Mouse (Mus musculus): ENCODE results near the gene Dgkh. TPM values are rescaled to one million over a fixed set of nuclear protein-coding genes. Genes with fewer than 3 reads are reported as not detected.
"Not testable (repeated sequence)": the region's sequence is repeated elsewhere in the genome, so short reads cannot be mapped to it uniquely, and the experiment has no call there.

The Dgkh gene
- polyA plus RNA-seq, 1 experiment from 2014 or later: 2.9 TPM

- Histone ChIP-seq H3K27me3 (ENCODE audit: control insufficient read depth, insufficient read depth, low read length) (no peaks in the 10 kb centered on the region), H3K9ac (ENCODE audit: low read depth, low read length) (no peak overlapping the region), H3K36me3 (ENCODE audit: control insufficient read depth, insufficient read depth, low read length) (no peaks in the 10 kb centered on the region), H3K9me3 (replicated peaks; ENCODE audit: control insufficient read depth, low read length) (no peaks in the 10 kb centered on the region), H3K4me1 (ENCODE audit: control insufficient read depth, insufficient read depth, low read length) (no peaks in the 10 kb centered on the region), H3K27ac (ENCODE audit: low read depth, low read length) (no peak overlapping the region), H3K4me3 (ENCODE audit: low read depth, low read length) (no peak overlapping the region), H3K4me2 (no peak overlapping the region)
- whole genome bisulfite sequencing (ENCODE audit: insufficient replicate concordance): 81% methylated on average over 2 of the region's 2 CpGs
- ATAC-seq (replicated peaks; ENCODE audit: insufficient number of reproducible peaks, low FRiP score, low TSS enrichment): no peak
These were observed 16.1 kb upstream of the Dgkh start for GRCm38 (mm10) chr14:78748692-78749091.

- no peaks in the 10 kb centered on the region for H3K36me3 ChIP-seq (ENCODE audit: control insufficient read depth, insufficient read depth, low read length)
- WGBS (ENCODE audit: insufficient replicate concordance): 36% methylated on average over 14 of the region's 14 CpGs
- H3K4me2 ChIP-seq: no peak overlapping the region
- no peak overlapping the region for H3K27ac ChIP-seq (ENCODE audit: low read depth, low read length)
- H3K4me3 ChIP-seq (ENCODE audit: low read depth, low read length): no peak overlapping the region
- ATAC-seq (replicated peaks; ENCODE audit: insufficient number of reproducible peaks, low FRiP score, low TSS enrichment): no peak
- no peaks in the 10 kb centered on the region for H3K9me3 ChIP-seq (replicated peaks; ENCODE audit: control insufficient read depth, low read length)
- H3K9ac ChIP-seq (ENCODE audit: low read depth, low read length): no peak overlapping the region
- no peaks in the 10 kb centered on the region for H3K27me3 ChIP-seq (ENCODE audit: control insufficient read depth, insufficient read depth, low read length)
- no peaks in the 10 kb centered on the region for H3K4me1 ChIP-seq (ENCODE audit: control insufficient read depth, insufficient read depth, low read length)
These were observed 15.5 kb upstream of the Dgkh start for GRCm38 (mm10) chr14:78747969-78748651.

GRCm38 (mm10) chr14:78747454-78747853 is 14.9 kb upstream of the Dgkh start:
- no peak overlapping the region for H3K4me2 ChIP-seq
- H3K36me3 ChIP-seq (ENCODE audit: control insufficient read depth, insufficient read depth, low read length): no peaks in the 10 kb centered on the region
- 91% methylated on average over 3 of the region's 3 CpGs for WGBS (ENCODE audit: insufficient replicate concordance)
- H3K9ac ChIP-seq (ENCODE audit: low read depth, low read length): no peak overlapping the region
- no peak overlapping the region for H3K4me3 ChIP-seq (ENCODE audit: low read depth, low read length)
- ATAC-seq (replicated peaks; ENCODE audit: insufficient number of reproducible peaks, low FRiP score, low TSS enrichment): no peak
- no peaks in the 10 kb centered on the region for H3K27me3 ChIP-seq (ENCODE audit: control insufficient read depth, insufficient read depth, low read length)
- no peaks in the 10 kb centered on the region for H3K9me3 ChIP-seq (replicated peaks; ENCODE audit: control insufficient read depth, low read length)
- no peaks in the 10 kb centered on the region for H3K4me1 ChIP-seq (ENCODE audit: control insufficient read depth, insufficient read depth, low read length)
- no peak overlapping the region for H3K27ac ChIP-seq (ENCODE audit: low read depth, low read length)

- WGBS (ENCODE audit: insufficient replicate concordance): 55% methylated on average over 5 of the region's 5 CpGs
- Histone ChIP-seq H3K27me3 (ENCODE audit: control insufficient read depth, insufficient read depth, low read length) (no peaks in the 10 kb centered on the region), H3K4me3 (ENCODE audit: low read depth, low read length) (no peak overlapping the region), H3K9ac (ENCODE audit: low read depth, low read length) (no peak overlapping the region), H3K4me1 (ENCODE audit: control insufficient read depth, insufficient read depth, low read length) (peaks cover 2% of the 10 kb centered on the region; the same call in 1 of the 2 replicates), H3K36me3 (ENCODE audit: control insufficient read depth, insufficient read depth, low read length) (no peaks in the 10 kb centered on the region), H3K27ac (ENCODE audit: low read depth, low read length) (no peak overlapping the region), H3K4me2 (no peak overlapping the region), H3K9me3 (replicated peaks; ENCODE audit: control insufficient read depth, low read length) (no peaks in the 10 kb centered on the region)
- no peak for ATAC-seq (replicated peaks; ENCODE audit: insufficient number of reproducible peaks, low FRiP score, low TSS enrichment)
These were observed 2.0 kb upstream of the Dgkh start for GRCm38 (mm10) chr14:78734605-78735004.

DNA sequence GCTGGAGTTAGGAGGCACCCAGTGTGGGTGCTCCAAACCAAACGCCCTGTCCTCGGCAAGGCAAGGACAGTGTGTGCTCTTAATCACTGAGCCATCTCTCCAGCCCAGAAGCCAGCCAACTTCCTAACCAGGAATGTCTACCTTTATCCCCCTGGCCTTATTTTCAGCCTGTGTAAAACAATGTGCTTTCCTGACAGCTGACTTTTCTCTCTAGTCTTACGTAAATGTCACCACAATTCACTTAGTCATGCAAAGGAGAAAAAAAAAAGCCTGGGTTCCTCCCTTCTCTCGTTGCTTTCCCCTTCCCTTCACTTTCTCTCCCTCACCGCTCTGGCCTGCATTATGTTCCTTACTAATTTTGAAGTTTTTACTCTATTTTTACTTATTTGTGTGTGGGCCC is 1.6 kb upstream of the Dgkh start:
- H3K4me2 ChIP-seq; H3K9me3 ChIP-seq (replicated peaks; ENCODE audit: control insufficient read depth, low read length); H3K9ac ChIP-seq (ENCODE audit: low read depth, low read length); ATAC-seq (replicated peaks; ENCODE audit: insufficient number of reproducible peaks, low FRiP score, low TSS enrichment); H3K4me3 ChIP-seq (ENCODE audit: low read depth, low read length); H3K27me3 ChIP-seq (ENCODE audit: control insufficient read depth, insufficient read depth, low read length); H3K4me1 ChIP-seq (ENCODE audit: control insufficient read depth, insufficient read depth, low read length); H3K36me3 ChIP-seq (ENCODE audit: control insufficient read depth, insufficient read depth, low read length); H3K27ac ChIP-seq (ENCODE audit: low read depth, low read length): not testable (repeated sequence)
- WGBS (ENCODE audit: insufficient replicate concordance): 39% methylated on average over 5 of the region's 5 CpGs

GRCm38 (mm10) chr14:78733366-78734076 is 945 bp upstream of the Dgkh start:
- 30% methylated on average over 12 of the region's 12 CpGs for WGBS (ENCODE audit: insufficient replicate concordance)
- no peaks in the 10 kb centered on the region for H3K9me3 ChIP-seq (replicated peaks; ENCODE audit: control insufficient read depth, low read length)
- H3K4me1 ChIP-seq (ENCODE audit: control insufficient read depth, insufficient read depth, low read length): peaks cover 2% of the 10 kb centered on the region; the same call in 1 of the 2 replicates
- H3K9ac ChIP-seq (ENCODE audit: low read depth, low read length): peak overlapping the region; percentile 81
- no peak for ATAC-seq (replicated peaks; ENCODE audit: insufficient number of reproducible peaks, low FRiP score, low TSS enrichment)
- no peaks in the 10 kb centered on the region for H3K36me3 ChIP-seq (ENCODE audit: control insufficient read depth, insufficient read depth, low read length)
- peak overlapping the region; percentile 69 for H3K4me3 ChIP-seq (ENCODE audit: low read depth, low read length)
- H3K27ac ChIP-seq (ENCODE audit: low read depth, low read length): no peak overlapping the region
- peak overlapping the region; percentile 93 for H3K4me2 ChIP-seq
- H3K27me3 ChIP-seq (ENCODE audit: control insufficient read depth, insufficient read depth, low read length): no peaks in the 10 kb centered on the region

DNA sequence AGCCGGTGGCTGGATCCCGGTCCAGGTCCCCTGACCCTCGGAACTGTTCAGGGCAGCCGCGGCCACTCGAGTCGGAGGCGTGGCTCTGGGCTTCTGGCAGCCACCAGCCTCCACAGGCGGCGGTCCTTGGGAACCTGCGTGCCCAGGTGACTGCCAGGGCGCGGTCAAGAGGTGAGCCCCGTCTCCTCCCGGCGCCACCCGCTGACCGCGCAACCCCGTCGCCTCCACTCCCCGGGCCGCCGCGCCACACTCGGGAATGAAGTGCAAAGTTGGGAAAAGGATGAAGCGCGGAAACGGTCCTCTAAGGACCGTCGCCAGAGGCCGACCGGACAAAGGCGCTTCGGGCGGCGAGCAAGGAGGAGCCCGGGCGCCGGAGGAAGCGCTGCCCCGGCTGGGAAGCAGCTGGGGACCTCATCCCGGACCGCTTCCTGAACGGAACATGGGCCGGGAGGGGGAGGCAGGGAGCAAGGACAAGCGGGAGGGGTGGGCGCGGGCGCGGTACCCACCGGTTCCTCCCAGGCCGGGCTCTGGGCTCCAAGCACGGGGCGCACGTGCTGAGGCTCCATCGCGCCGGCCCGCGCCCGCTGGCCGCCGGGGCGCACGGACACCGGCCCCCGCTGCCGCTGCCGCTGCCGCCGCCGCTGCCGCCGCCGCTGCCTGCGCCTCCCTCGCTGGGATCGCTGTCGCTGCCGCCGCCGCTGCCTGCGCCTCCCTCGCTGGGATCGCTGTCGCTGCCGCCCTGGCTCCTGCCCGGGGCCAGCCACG is 542 bp downstream of the Dgkh start:
- Histone ChIP-seq H3K4me2 (peak overlapping the region; percentile 93), H3K4me1 (ENCODE audit: control insufficient read depth, insufficient read depth, low read length) (peaks cover 2% of the 10 kb centered on the region; the same call in 1 of the 2 replicates), H3K36me3 (ENCODE audit: control insufficient read depth, insufficient read depth, low read length) (no peaks in the 10 kb centered on the region), H3K4me3 (ENCODE audit: low read depth, low read length) (peak overlapping the region; percentile 69), H3K9me3 (replicated peaks; ENCODE audit: control insufficient read depth, low read length) (no peaks in the 10 kb centered on the region), H3K27me3 (ENCODE audit: control insufficient read depth, insufficient read depth, low read length) (no peaks in the 10 kb centered on the region), H3K9ac (ENCODE audit: low read depth, low read length) (peak overlapping the region; percentile 81), H3K27ac (ENCODE audit: low read depth, low read length) (no peak overlapping the region)
- under 1% methylated on average over 61 of the region's 90 CpGs for whole genome bisulfite sequencing (ENCODE audit: insufficient replicate concordance)
- peak; percentile 14 for ATAC-seq (replicated peaks; ENCODE audit: insufficient number of reproducible peaks, low FRiP score, low TSS enrichment)

GRCm38 (mm10) chr14:78731240-78731639 is 1.3 kb downstream of the Dgkh start:
- H3K9ac ChIP-seq (ENCODE audit: low read depth, low read length): peak overlapping the region; percentile 81; the same call in 1 of the 2 replicates
- no peaks in the 10 kb centered on the region for H3K36me3 ChIP-seq (ENCODE audit: control insufficient read depth, insufficient read depth, low read length)
- no peaks in the 10 kb centered on the region for H3K9me3 ChIP-seq (replicated peaks; ENCODE audit: control insufficient read depth, low read length)
- peak overlapping the region; percentile 93 for H3K4me2 ChIP-seq
- no peak overlapping the region for H3K27ac ChIP-seq (ENCODE audit: low read depth, low read length)
- peaks cover 2% of the 10 kb centered on the region; the same call in 1 of the 2 replicates for H3K4me1 ChIP-seq (ENCODE audit: control insufficient read depth, insufficient read depth, low read length)
- ATAC-seq (replicated peaks; ENCODE audit: insufficient number of reproducible peaks, low FRiP score, low TSS enrichment): no peak
- WGBS (ENCODE audit: insufficient replicate concordance): 12% methylated on average over 12 of the region's 12 CpGs
- no peaks in the 10 kb centered on the region for H3K27me3 ChIP-seq (ENCODE audit: control insufficient read depth, insufficient read depth, low read length)
- peak overlapping the region; percentile 69 for H3K4me3 ChIP-seq (ENCODE audit: low read depth, low read length)
